Mouse (Mus musculus): ENCODE measurements at regions not wholly inside any gene's neighbourhood (a gene's known extent, or its start where the extent isn't known, plus 50 kb on each side); places are given as distances from the start of the nearest gene placed in this dataset.

DNA sequence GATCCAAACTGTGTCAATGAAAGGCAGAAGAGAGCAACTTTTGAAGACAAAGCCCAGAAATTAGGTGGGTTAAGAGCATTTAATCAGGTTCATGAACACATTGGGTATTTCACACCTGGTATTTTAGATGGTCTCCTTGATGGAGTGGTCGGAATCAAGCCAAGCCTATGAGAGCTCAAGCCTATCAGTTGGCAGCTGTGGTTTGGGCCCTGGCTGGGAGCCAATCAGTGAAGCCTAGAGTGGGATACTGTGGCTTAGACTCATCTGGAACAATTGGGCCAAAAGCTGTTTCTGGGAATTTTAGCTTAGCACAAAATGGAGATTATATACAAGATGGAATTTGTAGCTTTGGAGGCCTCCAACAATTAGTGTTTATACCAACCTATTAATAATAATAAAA, 86.8 kb upstream of the Igfbp7 start:
- H3K4me3 ChIP-seq (replicated peaks): no peak overlapping the region
- no peaks in the 10 kb centered on the region for H3K36me3 ChIP-seq
- H3K9ac ChIP-seq: no peak overlapping the region
- H3K4me2 ChIP-seq (replicated peaks): no peak overlapping the region
- H3K4me1 ChIP-seq (replicated peaks): no peaks in the 10 kb centered on the region
- H3K27me3 ChIP-seq (replicated peaks): no peaks in the 10 kb centered on the region
- H3K9me3 ChIP-seq: no peaks in the 10 kb centered on the region
- 90% methylated on average over 1 of the region's 1 CpGs for WGBS
- ATAC-seq: no peak
- H3K27ac ChIP-seq: no peak overlapping the region

- WGBS: 74% methylated on average over 5 of the region's 5 CpGs
- no peaks in the 10 kb centered on the region for H3K27me3 ChIP-seq (replicated peaks)
- no peaks in the 10 kb centered on the region for H3K36me3 ChIP-seq
- no peak overlapping the region for H3K9ac ChIP-seq
- ATAC-seq: no peak
- H3K4me1 ChIP-seq (replicated peaks): no peaks in the 10 kb centered on the region
- no peaks in the 10 kb centered on the region for H3K9me3 ChIP-seq
- no peak overlapping the region for H3K27ac ChIP-seq
- H3K4me3 ChIP-seq (replicated peaks): no peak overlapping the region
- no peak overlapping the region for H3K4me2 ChIP-seq (replicated peaks)
These were observed 81.1 kb upstream of the Igfbp7 start for GRCm38 (mm10) chr5:77488969-77489368.

DNA sequence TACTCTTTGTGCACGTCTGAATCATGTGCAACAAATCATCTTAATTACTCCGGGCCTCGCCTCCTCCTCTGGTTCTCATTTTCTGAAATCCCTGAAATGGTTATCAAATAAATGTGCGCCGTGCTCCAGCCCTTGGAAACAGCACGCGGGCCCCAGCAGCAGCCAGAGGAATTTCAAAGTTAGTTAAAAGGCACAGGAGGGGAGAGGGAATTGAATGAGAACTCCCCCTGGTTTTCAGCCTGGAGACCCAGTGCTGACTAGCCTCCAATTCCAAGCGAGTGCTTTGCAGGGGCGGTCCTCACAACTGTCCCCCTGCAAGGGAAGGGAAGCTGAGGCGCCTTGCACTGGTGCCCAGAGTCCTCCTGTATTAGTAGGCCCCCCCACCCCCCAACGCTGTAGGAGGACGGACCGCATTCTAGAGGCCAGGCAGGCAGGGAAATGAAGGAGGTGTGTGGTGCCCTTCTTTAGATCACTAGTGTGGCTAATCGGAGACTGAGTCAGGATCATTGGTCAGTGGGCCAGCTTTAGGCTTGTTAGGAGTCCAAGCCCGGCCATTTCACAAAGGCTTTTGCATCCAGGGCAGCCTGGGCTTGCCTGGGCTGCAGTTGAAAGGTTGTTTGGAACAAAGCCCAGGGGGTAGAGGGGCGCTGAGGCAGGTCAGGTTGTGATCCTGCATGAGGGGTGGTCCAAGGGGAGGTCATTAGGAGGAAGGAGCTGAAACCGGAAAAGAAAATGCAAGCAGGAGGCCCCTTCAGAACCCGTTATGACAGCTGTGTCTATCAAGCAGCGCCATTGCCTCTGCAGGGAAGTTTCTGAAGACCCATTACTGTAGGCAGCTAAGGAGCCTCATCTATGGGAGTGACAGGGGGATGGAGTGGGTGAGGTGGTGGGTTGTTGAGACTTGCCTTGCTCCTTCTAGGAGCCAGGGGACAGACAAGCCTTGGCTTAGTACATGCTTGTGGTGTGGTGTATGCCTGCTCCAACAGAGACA, 80.3 kb upstream of the Igfbp7 start:
- no peak overlapping the region; the same call in 1 of the 2 replicates for H3K4me3 ChIP-seq (replicated peaks)

DNA sequence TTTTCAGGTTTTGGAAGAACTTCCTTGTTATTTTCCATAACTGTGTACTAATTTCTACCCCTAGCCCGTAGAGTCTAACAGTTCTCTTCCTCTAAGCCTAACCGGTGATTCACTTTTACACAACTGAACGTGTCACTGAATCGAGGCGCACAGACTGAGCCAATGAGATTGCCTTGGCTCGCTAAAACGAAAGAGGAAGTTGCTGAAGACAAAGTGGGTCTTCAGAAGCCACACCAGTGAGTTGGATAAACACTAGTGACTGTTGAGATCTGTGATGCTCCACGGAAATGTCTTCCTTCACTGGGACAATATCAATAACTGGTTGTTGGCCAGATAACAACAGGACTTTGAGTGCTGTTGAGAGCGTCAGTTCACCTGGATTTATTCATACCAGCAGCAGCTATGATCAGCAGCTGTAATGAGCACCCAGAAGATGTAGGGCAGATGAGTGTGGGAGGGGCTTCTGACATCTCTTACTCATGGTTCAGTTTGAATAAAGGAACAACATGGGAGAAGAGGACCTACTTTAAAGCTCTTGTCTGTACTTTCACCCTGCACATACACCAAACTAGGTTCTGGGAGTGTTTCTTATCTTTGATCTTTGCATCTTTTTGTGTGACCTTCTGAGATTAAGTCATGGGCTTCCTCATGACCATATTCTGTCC, 75.3 kb upstream of the Igfbp7 start:
- H3K9ac ChIP-seq: no peak overlapping the region
- no peak overlapping the region for H3K4me3 ChIP-seq (replicated peaks)
- H3K27ac ChIP-seq: no peak overlapping the region
- no peaks in the 10 kb centered on the region for H3K4me1 ChIP-seq (replicated peaks)
- no peaks in the 10 kb centered on the region for H3K9me3 ChIP-seq
- no peaks in the 10 kb centered on the region for H3K36me3 ChIP-seq
- WGBS: 88% methylated on average over 9 of the region's 9 CpGs
- H3K4me2 ChIP-seq (replicated peaks): no peak overlapping the region
- H3K27me3 ChIP-seq (replicated peaks): no peaks in the 10 kb centered on the region
- ATAC-seq: no peak

More for the DNA sequence above, 80.3 kb upstream of the Igfbp7 start:
- 0 out of 2 replicates have a peak, but pooled peaks have one; percentile 25 for ATAC-seq
- 24% methylated on average over 19 of the region's 19 CpGs for WGBS
- Histone ChIP-seq H3K27ac (no peak overlapping the region), H3K9ac (no peak overlapping the region), H3K4me2 (replicated peaks) (peak overlapping the region; percentile 31), H3K36me3 (no peaks in the 10 kb centered on the region), H3K4me1 (replicated peaks) (no peaks in the 10 kb centered on the region), H3K9me3 (no peaks in the 10 kb centered on the region), H3K27me3 (replicated peaks) (no peaks in the 10 kb centered on the region)

- H3K4me1 ChIP-seq (replicated peaks): no peaks in the 10 kb centered on the region
- WGBS: 59% methylated on average over 1 of the region's 1 CpGs
- no peaks in the 10 kb centered on the region for H3K36me3 ChIP-seq
- H3K9me3 ChIP-seq: no peaks in the 10 kb centered on the region
- H3K27ac ChIP-seq: no peak overlapping the region
- H3K27me3 ChIP-seq (replicated peaks): no peaks in the 10 kb centered on the region
- no peak overlapping the region for H3K9ac ChIP-seq
- no peak for ATAC-seq
- no peak overlapping the region for H3K4me3 ChIP-seq (replicated peaks)
- H3K4me2 ChIP-seq (replicated peaks): no peak overlapping the region
These were observed 74.0 kb upstream of the Igfbp7 start for GRCm38 (mm10) chr5:77481811-77482210.

DNA sequence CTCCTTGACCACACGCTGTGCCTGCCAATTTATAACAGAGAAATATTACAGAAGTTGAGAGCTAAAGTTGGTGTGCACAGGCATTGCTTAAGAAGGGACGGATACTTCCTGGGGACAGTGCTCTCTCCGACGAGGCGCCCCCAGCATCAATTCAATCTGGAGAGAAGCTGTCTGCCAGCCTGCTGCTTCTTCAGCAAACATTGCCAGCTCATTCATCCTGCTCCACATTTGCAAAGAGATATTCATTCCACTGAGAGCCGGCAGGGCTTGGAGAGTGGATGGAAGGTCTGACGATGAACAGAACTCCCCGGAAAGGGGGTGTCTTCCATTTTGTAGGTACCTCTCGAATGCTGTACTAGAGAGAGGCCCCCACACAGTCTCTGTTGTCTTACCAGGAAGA, 70.0 kb upstream of the Igfbp7 start:
- WGBS: 47% methylated on average over 9 of the region's 9 CpGs
- Histone ChIP-seq H3K27ac (no peak overlapping the region), H3K4me2 (replicated peaks) (no peak overlapping the region), H3K4me1 (replicated peaks) (no peaks in the 10 kb centered on the region), H3K27me3 (replicated peaks) (no peaks in the 10 kb centered on the region), H3K4me3 (replicated peaks) (no peak overlapping the region), H3K9ac (no peak overlapping the region), H3K9me3 (no peaks in the 10 kb centered on the region), H3K36me3 (no peaks in the 10 kb centered on the region)
- no peak for ATAC-seq

DNA sequence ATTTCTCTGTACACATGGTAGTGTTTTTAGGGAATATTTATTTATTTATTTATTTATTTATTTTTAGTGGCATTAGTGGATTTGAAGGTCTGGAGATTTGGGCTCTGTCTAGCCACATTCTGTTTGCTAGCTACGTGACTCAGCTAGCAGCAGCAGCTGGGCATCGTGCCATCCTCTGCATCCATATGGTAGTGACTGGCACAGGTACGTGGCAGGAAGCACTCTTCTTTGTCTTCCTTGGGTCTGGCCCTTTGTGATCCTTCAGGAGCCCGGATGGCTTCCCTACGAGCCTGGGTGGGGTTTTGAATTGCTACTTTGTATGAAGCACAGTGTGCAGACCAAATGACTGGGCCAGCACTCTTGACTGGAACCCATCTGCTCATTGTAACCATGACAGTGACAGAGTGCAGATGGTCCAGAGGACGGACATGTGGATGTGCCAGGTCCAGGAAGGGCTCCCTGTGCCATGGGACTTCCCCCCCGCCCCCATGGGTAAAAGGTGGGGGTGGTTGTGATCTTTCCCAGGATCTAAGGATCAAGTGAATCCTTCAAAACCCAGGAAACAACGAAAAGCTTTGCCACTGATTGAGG, 66.2 kb upstream of the Igfbp7 start:
- ATAC-seq: no peak
- no peak overlapping the region for H3K9ac ChIP-seq
- H3K36me3 ChIP-seq: no peaks in the 10 kb centered on the region
- no peaks in the 10 kb centered on the region for H3K4me1 ChIP-seq (replicated peaks)
- H3K4me2 ChIP-seq (replicated peaks): no peak overlapping the region
- no peaks in the 10 kb centered on the region for H3K27me3 ChIP-seq (replicated peaks)
- no peaks in the 10 kb centered on the region for H3K9me3 ChIP-seq
- H3K27ac ChIP-seq: no peak overlapping the region
- no peak overlapping the region for H3K4me3 ChIP-seq (replicated peaks)
- WGBS: 73% methylated on average over 8 of the region's 8 CpGs

DNA sequence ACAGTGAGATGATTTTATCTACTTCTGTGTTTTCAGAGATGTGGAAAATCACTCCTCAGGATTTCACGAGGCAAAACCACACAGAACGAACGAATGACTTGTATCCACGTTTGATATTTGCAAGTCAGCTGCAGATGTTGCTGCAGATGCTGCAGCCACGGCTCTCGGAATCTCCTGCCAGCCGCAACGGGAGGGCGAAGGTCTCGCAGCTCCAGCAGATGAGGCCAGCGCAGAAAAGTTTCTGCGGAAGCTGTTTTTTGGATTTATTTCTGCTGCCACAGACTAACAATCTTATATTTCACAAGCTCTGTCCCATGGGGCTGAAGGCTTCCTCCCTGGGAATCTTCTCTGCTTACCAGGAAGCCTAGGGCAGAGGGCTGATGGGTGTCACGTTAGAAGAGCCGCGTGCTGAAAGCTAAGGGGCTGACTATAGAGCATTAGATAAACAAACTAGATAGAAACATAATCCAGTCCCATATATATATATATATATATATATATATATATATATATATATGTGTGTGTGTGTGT, 61.5 kb upstream of the Igfbp7 start:
- Histone ChIP-seq H3K9me3 (no peaks in the 10 kb centered on the region), H3K36me3 (no peaks in the 10 kb centered on the region), H3K4me3 (replicated peaks) (no peak overlapping the region), H3K27ac (no peak overlapping the region), H3K4me1 (replicated peaks) (no peaks in the 10 kb centered on the region), H3K4me2 (replicated peaks) (no peak overlapping the region), H3K9ac (no peak overlapping the region), H3K27me3 (replicated peaks) (no peaks in the 10 kb centered on the region)
- 60% methylated on average over 15 of the region's 15 CpGs for WGBS
- ATAC-seq: no peak

DNA sequence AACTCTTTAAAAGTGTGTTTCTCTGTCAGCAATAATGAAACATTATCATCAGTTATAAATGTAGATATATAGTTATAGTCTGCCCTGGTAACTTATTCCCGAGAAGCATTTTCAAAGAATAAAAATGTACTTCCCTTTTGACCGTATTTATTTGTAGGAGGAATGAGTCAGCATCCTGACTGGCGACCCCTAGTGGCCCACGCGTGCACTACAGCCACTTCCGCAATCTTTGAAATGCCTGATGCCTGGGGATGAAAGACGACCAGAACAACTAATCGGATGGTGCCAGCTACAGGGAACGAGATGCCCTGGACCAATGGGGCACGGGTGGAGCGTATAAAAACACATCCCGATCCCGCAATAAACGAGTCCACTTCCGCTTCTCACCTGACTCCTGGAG, 60.6 kb upstream of the Igfbp7 start:
- Histone ChIP-seq H3K9me3 (no peaks in the 10 kb centered on the region), H3K36me3 (no peaks in the 10 kb centered on the region), H3K27ac (no peak overlapping the region), H3K4me1 (replicated peaks) (no peaks in the 10 kb centered on the region), H3K4me3 (replicated peaks) (no peak overlapping the region), H3K9ac (no peak overlapping the region), H3K27me3 (replicated peaks) (no peaks in the 10 kb centered on the region), H3K4me2 (replicated peaks) (no peak overlapping the region)
- no peak for ATAC-seq
- WGBS: 65% methylated on average over 15 of the region's 15 CpGs

GRCm38 (mm10) chr5:77464851-77465548, 57.2 kb upstream of the Igfbp7 start:
- H3K4me3 ChIP-seq (replicated peaks): no peak overlapping the region
- H3K4me2 ChIP-seq (replicated peaks): no peak overlapping the region
- H3K36me3 ChIP-seq: no peaks in the 10 kb centered on the region
- no peaks in the 10 kb centered on the region for H3K9me3 ChIP-seq
- H3K9ac ChIP-seq: no peak overlapping the region
- ATAC-seq: no peak
- no peaks in the 10 kb centered on the region for H3K4me1 ChIP-seq (replicated peaks)
- WGBS: 58% methylated on average over 19 of the region's 19 CpGs
- no peaks in the 10 kb centered on the region for H3K27me3 ChIP-seq (replicated peaks)
- no peak overlapping the region for H3K27ac ChIP-seq

- Histone ChIP-seq H3K4me3 (replicated peaks) (peak overlapping the region; percentile 49), H3K9me3 (no peaks in the 10 kb centered on the region), H3K27ac (peak overlapping the region; percentile 51; the same call in 1 of the 2 replicates), H3K9ac (peak overlapping the region; percentile 44), H3K27me3 (replicated peaks) (no peaks in the 10 kb centered on the region), H3K4me1 (replicated peaks) (no peaks in the 10 kb centered on the region), H3K36me3 (no peaks in the 10 kb centered on the region), H3K4me2 (replicated peaks) (peak overlapping the region; percentile 68)
- ATAC-seq: peak; percentile 93
- WGBS: under 1% methylated on average over 28 of the region's 29 CpGs
These were observed 52.3 kb upstream of the Igfbp7 start for GRCm38 (mm10) chr5:77459896-77460717.

Measured in intestine, embryonic 15.5 days (tissue).